Mouse (Mus musculus): ENCODE measurements around the gene Slc7a7. TPM values are rescaled to one million over a fixed set of nuclear protein-coding genes. Genes with fewer than 3 reads are reported as not detected.

Slc7a7 gene
- total RNA-seq, 2 experiments from 2014 or later = 1.9 to 2.1 TPM

DNA sequence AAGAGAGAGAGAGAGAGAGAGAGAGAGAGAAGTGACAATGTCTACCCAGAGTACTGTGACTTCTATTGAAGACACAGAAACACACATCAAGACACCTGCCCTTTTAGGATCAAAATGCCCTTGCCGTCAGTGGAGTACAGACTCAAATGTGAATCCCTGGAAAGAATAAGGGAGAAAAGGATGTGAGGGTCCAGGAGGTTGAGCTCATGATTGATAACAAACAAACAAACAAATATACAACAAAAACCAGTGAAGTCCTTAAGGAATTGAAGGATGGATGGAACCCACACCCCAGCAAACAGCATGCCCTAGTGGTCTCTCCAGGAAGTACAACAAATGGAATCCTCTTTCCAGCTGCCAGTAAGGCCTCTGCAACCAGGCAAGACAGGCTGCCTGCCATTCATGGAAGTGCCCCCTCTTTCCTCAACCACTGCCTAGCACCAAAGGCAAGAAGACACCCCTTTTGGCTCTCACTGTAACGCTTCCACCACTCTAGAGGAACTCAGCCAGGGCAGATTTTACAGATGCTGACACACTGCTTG, 4.9 kb downstream of the Slc7a7 start:
- peak; percentile 33 for DNase-seq

DNA sequence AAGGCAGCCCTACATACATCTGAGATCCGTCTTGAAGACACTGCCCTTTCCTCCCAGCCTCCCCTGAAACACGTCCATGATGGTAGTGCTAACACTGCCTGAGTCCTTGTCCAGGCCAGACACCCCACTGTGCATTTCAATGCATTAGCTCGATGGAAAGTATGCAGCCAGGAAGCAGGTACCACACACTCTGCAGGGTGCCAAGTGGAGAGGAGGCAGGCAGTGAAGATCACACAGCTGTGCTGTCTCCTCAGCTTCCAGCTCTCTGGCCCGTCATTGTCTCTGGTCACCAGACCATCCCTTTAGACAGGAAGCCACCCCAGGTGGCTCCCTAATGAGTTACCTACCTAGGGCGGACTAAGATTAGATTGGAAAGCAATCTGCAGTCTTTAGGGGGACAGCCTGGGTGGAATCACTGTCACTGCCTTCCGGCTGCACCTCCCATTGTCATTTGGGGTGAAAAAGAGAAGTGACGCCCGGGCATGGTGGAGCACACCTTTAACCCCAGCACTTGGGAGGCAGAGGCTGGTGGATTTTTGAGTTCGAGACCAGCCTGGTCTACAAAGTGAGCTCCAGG, 5.5 kb downstream of the Slc7a7 start:
- DNase-seq = no peak

GRCm38 (mm10) chr14:54409980-54410810, 7.4 kb downstream of the Slc7a7 start:
- DNase-seq = peak; percentile 49

GRCm38 (mm10) chr14:54409057-54409645, 8.4 kb downstream of the Slc7a7 start:
- peak; percentile 9 for DNase-seq

GRCm38 (mm10) chr14:54408336-54409056, 9.1 kb downstream of the Slc7a7 start:
- DNase-seq = no peak

GRCm38 (mm10) chr14:54401723-54402122, 15.9 kb downstream of the Slc7a7 start:
- no peak for DNase-seq

GRCm38 (mm10) chr14:54398921-54399382, 18.6 kb downstream of the Slc7a7 start:
- DNase-seq = no peak

GRCm38 (mm10) chr14:54398528-54398916, 19.1 kb downstream of the Slc7a7 start:
- DNase-seq = no peak

DNA sequence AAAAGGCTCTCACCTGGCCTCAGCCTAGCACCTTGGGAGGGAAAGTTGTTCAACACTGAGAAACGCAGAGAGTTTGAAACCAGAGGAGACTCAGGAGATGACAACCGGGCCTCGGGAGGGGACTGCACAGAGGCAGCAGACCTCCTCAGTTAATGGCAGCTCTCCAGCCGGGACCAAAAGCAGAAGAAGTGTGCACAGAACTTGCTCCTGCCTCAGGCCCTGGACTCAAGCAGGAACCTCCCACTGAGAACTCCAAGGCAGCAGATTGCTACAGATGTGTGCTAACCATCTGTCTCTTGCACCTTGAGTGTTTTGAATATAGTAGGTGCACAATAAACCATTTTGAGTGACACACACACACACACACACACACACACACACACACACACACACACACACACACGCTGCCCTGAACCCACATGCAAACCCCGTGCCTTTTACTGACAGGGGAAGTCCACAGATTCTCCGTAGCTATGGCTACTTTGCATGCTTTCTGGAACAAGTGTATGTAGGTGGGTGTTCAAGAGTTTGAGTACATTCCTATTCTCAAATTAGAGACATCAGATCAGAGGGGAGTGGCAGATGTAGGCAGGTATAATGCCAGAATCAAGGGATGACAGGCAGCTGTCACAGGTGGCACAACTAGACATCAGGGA, 19.6 kb downstream of the Slc7a7 start:
- DNase-seq = no peak

GRCm38 (mm10) chr14:54396685-54397084, 20.9 kb downstream of the Slc7a7 start:
- DNase-seq = no peak

- DNase-seq = no peak
Measured at GRCm38 (mm10) chr14:54394309-54394708, 23.3 kb downstream of the Slc7a7 start.

GRCm38 (mm10) chr14:54393794-54394193, 23.8 kb downstream of the Slc7a7 start:
- DNase-seq = no peak

GRCm38 (mm10) chr14:54390843-54391242, 26.7 kb downstream of the Slc7a7 start:
- no peak for DNase-seq

- DNase-seq = no peak
Measured at GRCm38 (mm10) chr14:54387546-54387945, 30.0 kb downstream of the Slc7a7 start.

GRCm38 (mm10) chr14:54385968-54386618, 31.5 kb downstream of the Slc7a7 start:
- no peak for DNase-seq

- DNase-seq = no peak
Measured at GRCm38 (mm10) chr14:54384396-54384795, 33.2 kb downstream of the Slc7a7 start.

DNA sequence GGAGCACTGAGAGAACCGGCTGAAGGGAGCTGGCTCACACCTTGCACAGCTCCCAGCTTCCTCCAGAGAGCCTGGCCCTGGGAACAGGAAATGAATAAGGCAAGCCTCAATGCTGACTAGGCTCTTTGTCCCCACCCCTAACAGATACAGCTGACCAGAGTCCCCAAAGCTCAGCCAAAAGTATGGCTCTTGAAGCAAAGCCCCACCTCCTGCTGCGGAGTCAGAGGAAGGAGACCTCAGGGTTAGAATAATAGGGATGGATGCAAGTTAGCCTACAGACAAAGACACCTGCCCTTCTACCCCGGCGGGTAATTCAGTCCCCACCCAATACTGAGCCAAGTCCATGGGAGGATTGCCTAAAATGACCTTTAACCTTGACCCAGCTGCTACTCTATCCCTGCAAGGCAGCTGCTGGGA, 34.2 kb downstream of the Slc7a7 start:
- DNase-seq = no peak

DNA sequence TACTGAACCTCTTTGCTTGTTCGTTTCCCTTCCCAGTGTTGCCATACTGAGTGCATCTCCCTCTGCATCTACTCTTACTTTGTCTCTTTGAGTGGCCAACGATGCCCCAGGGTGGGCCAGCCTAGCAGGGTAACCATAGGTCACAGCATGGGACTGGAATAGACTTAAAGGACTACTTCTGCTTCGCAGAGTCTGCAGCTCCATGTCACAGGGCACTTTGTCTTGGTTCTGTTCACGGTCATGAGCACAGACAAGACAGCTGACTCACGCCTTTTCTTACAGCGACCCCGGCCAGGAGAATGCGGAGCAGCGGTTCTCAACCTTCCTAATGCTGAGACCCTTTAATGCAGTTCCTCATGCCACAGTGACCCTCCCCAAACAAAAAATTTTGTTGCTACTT, 34.9 kb downstream of the Slc7a7 start:
- DNase-seq = no peak

- no peak for DNase-seq
Measured at GRCm38 (mm10) chr14:54381816-54382215, 35.8 kb downstream of the Slc7a7 start.

DNA sequence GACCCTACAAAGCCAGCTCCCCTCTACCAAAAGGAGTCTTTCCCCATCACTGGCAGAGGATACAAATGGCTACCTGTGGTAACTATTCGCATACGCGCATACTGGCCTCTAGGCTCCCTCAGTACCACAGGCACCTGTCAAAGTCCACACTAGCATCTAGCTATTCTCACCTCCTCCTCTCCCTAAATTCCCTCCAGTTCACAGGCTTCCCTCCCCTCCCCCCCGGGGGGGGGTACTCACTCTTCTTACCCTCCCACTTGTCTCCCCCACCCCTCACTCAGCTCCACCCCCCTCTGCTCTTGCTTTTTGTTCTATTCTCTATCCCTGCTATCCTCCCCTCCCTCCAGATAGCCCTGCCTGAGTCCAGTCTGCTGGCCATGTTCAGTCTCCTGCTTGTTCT, 37.0 kb downstream of the Slc7a7 start:
- DNase-seq = no peak

- no peak for DNase-seq
Measured at GRCm38 (mm10) chr14:54379571-54379970, 38.0 kb downstream of the Slc7a7 start.
